Mouse (Mus musculus) B cell, adult 2 months (primary cell): Measurements from ENCODE around the gene Tmem219.

ENCODE experiments used
- DNase-seq, 2 experiments: peaks; one replicate each; pipeline ENCODE4 v3.0.0; 2022

Gene Tmem219

GRCm38 (mm10) chr7:126861429-126862130 is 61.1 kb downstream of the Tmem219 start, which contains the start of gene Hirip3:
Gene Hirip3 (plus strand): TSS chr7:126861972.
- DNase-seq: peak; percentile 95

DNA sequence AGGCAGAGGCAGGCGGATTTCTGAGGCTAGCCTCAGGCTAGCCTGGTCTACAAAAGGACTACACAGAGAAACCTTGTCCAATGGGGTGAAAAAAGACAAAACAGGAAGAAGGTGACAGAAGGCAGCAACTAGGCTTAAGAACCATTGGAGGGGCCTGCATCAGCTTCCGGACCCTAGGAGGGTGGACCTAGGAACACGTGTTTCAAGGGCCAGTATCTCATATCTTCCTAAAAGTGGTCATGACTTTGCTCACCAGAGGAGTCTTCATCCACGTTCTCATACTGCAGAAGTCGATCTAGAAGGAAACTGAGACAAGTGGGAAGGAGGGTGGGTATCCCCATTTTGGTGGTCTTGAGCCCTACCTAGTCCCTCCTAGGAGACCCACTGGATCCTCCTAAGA is 61.7 kb downstream of the Tmem219 start:
- DNase-seq: no peak

GRCm38 (mm10) chr7:126856741-126857420 is 65.8 kb downstream of the Tmem219 start:
- no peak for DNase-seq

GRCm38 (mm10) chr7:126855641-126856040 is 67.1 kb downstream of the Tmem219 start:
- no peak for DNase-seq

DNA sequence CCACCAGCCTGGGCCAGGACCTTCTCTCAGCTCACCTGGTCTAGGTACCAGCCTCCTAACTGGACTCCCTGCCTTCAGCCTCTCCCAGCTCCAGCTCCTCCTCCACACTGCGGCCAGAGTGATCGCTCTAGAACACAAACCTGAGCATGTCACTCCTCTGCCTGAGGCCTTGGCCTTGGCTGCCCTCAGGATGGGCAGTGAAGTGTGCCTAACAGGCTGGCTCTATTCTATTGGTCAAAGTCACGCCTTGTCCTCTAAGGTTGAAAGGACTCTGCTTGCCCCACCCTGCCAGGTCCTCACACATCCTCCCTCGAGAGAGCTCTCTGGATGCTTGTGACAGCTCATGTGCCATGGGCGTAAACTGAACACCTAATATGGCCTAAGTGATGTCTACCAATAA is 69.3 kb downstream of the Tmem219 start:
- DNase-seq: no peak

- DNase-seq: no peak
Measured at GRCm38 (mm10) chr7:126851192-126851591, 71.5 kb downstream of the Tmem219 start.

- no peak for DNase-seq
Measured at GRCm38 (mm10) chr7:126850161-126850560, 72.6 kb downstream of the Tmem219 start.

DNA sequence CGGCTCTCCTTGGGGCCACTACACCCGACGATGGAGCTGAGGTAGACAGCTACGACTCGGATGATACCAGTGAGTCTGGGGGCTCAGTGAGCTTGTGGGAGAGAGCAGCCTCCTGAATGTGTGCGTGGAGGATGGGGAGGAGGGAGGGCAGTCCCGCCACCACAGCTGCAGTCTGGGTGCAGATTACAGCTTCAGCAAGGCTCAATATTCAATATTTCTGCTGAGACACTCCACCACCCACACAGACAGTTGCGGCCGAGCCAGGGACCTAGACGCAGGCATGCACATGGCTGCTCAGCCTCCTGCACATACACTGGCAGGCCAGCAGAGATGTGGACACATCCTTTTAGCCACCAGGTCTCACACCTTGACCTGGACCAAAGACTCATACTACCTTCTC is 73.9 kb downstream of the Tmem219 start:
- DNase-seq: no peak

GRCm38 (mm10) chr7:126847421-126848398 is 75.0 kb downstream of the Tmem219 start:
- peak in 1 of 2 experiments; percentile 25 for DNase-seq

- no peak for DNase-seq
Measured at GRCm38 (mm10) chr7:126847116-126847420, 75.6 kb downstream of the Tmem219 start, which contains the start of gene Doc2a. Gene Doc2a (plus strand): TSS chr7:126847416.

- DNase-seq: no peak
Measured at GRCm38 (mm10) chr7:126845516-126845915, 77.2 kb downstream of the Tmem219 start.

- DNase-seq: no peak
Measured at GRCm38 (mm10) chr7:126843276-126843675, 79.4 kb downstream of the Tmem219 start.
